Mouse (Mus musculus): ENCODE results near the gene Ppp2r5e. TPM values are rescaled to one million over a fixed set of nuclear protein-coding genes. Genes with fewer than 3 reads are reported as not detected.
A peak's percentile ranks its signal among the peaks of the same experiment; 100 is the strongest.

Ppp2r5e gene
- 10 to 100 TPM; 50.2 to 50.8 TPM for total RNA-seq (2021)
- long read RNA-seq, experiment 1, full-length matches to known transcripts: 40 of 60 reads
- long read RNA-seq, experiment 1, partial matches to known transcripts: 13 of 60 reads
- long read RNA-seq, experiment 1, other reads (novel, unspliced or antisense): 7 of 60 reads
- long read RNA-seq, experiment 2, full-length matches to known transcripts: 6 of 8 reads
- long read RNA-seq, experiment 2, partial matches to known transcripts: 1 of 8 reads
- long read RNA-seq, experiment 2, other reads (novel, unspliced or antisense): 1 of 8 reads

- DNase-seq: peak; percentile 99 to 100
Observed at GRCm38 (mm10) chr12:75596154-75597002, at the start of gene Ppp2r5e. Gene Ppp2r5e (minus strand): TSS chr12:75596245.

- DNase-seq: peak in 1 of 2 experiments; percentile 18
Observed at GRCm38 (mm10) chr12:75645780-75646179, 49.7 kb upstream of the Ppp2r5e start.

- no peak for DNase-seq
Observed at GRCm38 (mm10) chr12:75641726-75642125, 45.7 kb upstream of the Ppp2r5e start.

GRCm38 (mm10) chr12:75638345-75638744 is 42.3 kb upstream of the Ppp2r5e start:
- DNase-seq: no peak

DNA sequence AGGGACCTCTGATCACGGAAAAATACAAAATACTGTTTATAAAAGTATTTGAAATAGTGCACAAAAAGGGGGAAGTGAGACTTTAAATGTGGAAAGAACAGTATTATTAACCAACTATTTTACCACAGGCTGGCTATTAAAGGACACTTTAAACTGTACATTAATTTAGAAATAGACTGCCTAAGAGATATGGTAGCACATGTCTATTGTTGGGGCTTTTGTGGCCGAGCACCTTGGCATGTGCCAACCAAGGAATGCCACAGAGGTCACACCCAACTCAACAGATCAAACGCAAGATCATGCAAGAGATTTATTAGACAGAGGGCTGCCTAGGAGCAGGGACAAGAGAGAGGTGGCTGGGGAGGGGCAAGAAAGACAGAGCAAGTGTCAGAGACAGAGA is 41.1 kb upstream of the Ppp2r5e start:
- no peak for DNase-seq

- DNase-seq: peak; percentile 32 to 34
Observed at GRCm38 (mm10) chr12:75635771-75636430, 39.9 kb upstream of the Ppp2r5e start.

DNA sequence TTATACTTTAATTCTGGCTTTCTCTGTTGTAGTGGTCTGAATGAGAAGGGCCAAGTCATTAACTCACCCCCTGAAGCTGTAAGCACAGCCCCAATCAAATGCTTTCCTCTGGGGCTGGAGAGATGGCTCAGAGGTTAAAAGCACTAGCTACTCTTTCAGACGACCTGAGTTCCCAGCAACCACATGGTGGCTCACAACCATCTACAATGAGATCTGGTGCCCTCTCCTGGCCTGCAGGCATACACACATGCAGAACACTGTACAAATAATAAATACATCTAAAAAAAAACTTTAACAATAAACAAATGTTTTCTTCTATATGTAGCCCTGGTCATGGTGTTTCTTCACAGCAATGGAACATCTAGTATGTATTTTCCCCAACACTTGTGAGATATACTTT is 33.6 kb upstream of the Ppp2r5e start:
- no peak for DNase-seq

- DNase-seq: no peak
Observed at GRCm38 (mm10) chr12:75623292-75623691, 27.2 kb upstream of the Ppp2r5e start.

DNA sequence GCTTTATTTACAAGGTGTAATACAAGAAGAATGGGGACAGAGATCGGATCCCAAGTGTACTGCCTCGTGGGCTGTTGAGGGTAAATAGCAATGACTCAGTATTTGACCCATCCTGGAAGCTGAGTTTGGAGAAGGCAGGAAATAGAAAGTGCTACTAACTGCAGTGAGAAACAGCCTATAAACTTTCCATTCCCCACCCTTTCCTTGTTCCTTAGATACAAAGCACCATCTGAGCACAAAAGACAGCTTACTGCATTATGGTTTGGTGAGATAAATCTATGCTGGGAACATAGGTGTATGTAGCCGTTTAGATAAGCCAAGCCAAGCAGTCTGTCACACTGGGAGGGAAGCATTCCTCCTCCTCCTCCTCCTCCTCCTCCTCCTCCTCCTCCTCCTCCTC is 26.8 kb upstream of the Ppp2r5e start:
- no peak for DNase-seq

GRCm38 (mm10) chr12:75616841-75617240 is 20.8 kb upstream of the Ppp2r5e start:
- no peak for DNase-seq

GRCm38 (mm10) chr12:75616158-75616791 is 20.2 kb upstream of the Ppp2r5e start:
- DNase-seq: peak; percentile 7 to 16

- DNase-seq: no peak
Observed at GRCm38 (mm10) chr12:75615556-75615955, 19.5 kb upstream of the Ppp2r5e start.

DNA sequence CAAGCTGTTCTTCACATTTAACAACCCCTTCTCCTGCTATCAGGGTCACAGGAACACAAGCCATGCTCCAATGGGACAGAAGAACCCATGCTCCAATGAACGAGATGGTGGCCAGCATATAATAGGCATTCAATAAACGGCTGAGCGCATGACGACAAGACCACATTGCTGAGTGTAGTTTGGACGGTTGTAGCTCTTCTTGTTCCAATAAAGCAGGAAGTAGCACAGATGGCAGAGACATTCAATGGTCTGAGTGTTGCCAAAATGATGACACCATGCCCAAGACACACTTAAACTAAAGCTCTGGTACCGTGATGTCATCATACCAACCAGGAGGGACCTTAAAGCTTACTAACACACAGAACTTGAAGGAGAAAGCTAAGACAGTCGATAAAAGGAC is 16.7 kb upstream of the Ppp2r5e start:
- no peak for DNase-seq

DNA sequence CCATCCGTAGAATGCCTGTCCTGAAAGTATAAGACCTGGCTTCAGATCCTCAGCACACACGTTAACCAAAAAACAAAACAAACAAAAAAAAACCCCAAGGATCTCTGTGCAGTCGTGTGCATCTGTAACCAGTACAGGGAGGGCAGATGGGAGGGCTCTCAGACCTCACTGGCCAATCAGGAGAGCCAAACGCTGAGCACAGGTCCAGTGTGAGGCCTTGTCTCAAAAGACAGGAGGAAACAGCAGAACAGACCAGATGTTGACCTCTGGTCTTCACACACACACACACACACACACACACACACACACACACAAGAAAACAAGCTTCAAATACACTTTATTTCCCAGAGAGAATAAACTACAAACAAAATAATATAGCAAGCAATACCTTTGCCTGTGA is 3.4 kb upstream of the Ppp2r5e start:
- DNase-seq: peak; percentile 68 to 74

- DNase-seq: no peak
Observed at GRCm38 (mm10) chr12:75598988-75599387, 2.9 kb upstream of the Ppp2r5e start.

- no peak for DNase-seq
Observed at GRCm38 (mm10) chr12:75597707-75598106, 1.7 kb upstream of the Ppp2r5e start.

GRCm38 (mm10) chr12:75595291-75596153 is 523 bp downstream of the Ppp2r5e start:
- DNase-seq: peak; percentile 43 to 61

GRCm38 (mm10) chr12:75594404-75594803 is 1.6 kb downstream of the Ppp2r5e start:
- no peak for DNase-seq

DNA sequence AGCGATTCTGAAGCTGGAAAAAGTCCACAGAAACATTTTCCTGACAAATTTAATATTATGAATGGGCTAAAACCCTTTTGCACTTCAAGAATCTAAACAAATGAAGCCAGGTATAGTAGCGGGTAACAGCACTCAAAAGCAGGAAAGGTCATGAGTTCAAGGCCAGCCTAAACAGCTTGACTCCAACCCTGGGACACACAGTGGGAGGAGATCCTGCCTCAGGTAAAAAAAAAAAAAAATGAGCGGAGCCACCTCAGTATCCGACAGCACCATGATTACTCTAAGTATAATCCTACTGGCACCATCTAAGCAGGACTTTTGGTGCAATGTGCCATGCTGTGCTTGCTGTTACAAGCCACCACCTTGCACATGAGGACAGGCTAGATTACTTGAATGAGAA is 2.2 kb downstream of the Ppp2r5e start:
- DNase-seq: no peak

GRCm38 (mm10) chr12:75587501-75587900 is 8.5 kb downstream of the Ppp2r5e start:
- DNase-seq: no peak

GRCm38 (mm10) chr12:75583776-75584175 is 12.3 kb downstream of the Ppp2r5e start:
- DNase-seq: no peak

All from adrenal gland, postnatal 36 days (tissue).